Mouse (Mus musculus): ENCODE data around the gene Egln3. TPM values are rescaled to one million over a fixed set of nuclear protein-coding genes. Genes with fewer than 3 reads are reported as not detected.
A peak's percentile ranks its signal among the peaks of the same experiment; 100 is the strongest.

Gene Egln3
- total RNA-seq (2017): 1.8 to 4.0 TPM (median 3.6 TPM) in 3 replicates

GRCm38 (mm10) chr12:54203656-54204045 is at the start of gene Egln3:
Gene Egln3, minus strand, starts transcription at chr12:54203860.
- ATAC-seq (replicated peaks; ENCODE audit: insufficient number of reproducible peaks, low FRiP score, low TSS enrichment, poor library complexity, severe bottlenecking): peak; percentile 92

- no peak for ATAC-seq (replicated peaks; ENCODE audit: insufficient number of reproducible peaks, low FRiP score, low TSS enrichment, poor library complexity, severe bottlenecking)
Measured at GRCm38 (mm10) chr12:54253449-54253848, 49.8 kb upstream of the Egln3 start.

- ATAC-seq (replicated peaks; ENCODE audit: insufficient number of reproducible peaks, low FRiP score, low TSS enrichment, poor library complexity, severe bottlenecking): no peak
Measured at GRCm38 (mm10) chr12:54251942-54252400, 48.3 kb upstream of the Egln3 start.

- ATAC-seq (replicated peaks; ENCODE audit: insufficient number of reproducible peaks, low FRiP score, low TSS enrichment, poor library complexity, severe bottlenecking): no peak
Measured at GRCm38 (mm10) chr12:54247835-54248234, 44.2 kb upstream of the Egln3 start.

- no peak for ATAC-seq (replicated peaks; ENCODE audit: insufficient number of reproducible peaks, low FRiP score, low TSS enrichment, poor library complexity, severe bottlenecking)
Measured at GRCm38 (mm10) chr12:54243158-54243557, 39.5 kb upstream of the Egln3 start.

- ATAC-seq (replicated peaks; ENCODE audit: insufficient number of reproducible peaks, low FRiP score, low TSS enrichment, poor library complexity, severe bottlenecking): no peak
Measured at GRCm38 (mm10) chr12:54241976-54242375, 38.3 kb upstream of the Egln3 start.

- no peak for ATAC-seq (replicated peaks; ENCODE audit: insufficient number of reproducible peaks, low FRiP score, low TSS enrichment, poor library complexity, severe bottlenecking)
Measured at GRCm38 (mm10) chr12:54233794-54234193, 30.1 kb upstream of the Egln3 start.

GRCm38 (mm10) chr12:54232996-54233603 is 29.4 kb upstream of the Egln3 start:
- ATAC-seq (replicated peaks; ENCODE audit: insufficient number of reproducible peaks, low FRiP score, low TSS enrichment, poor library complexity, severe bottlenecking): no peak

GRCm38 (mm10) chr12:54232456-54232855 is 28.8 kb upstream of the Egln3 start:
- ATAC-seq (replicated peaks; ENCODE audit: insufficient number of reproducible peaks, low FRiP score, low TSS enrichment, poor library complexity, severe bottlenecking): no peak

- no peak for ATAC-seq (replicated peaks; ENCODE audit: insufficient number of reproducible peaks, low FRiP score, low TSS enrichment, poor library complexity, severe bottlenecking)
Measured at GRCm38 (mm10) chr12:54227551-54227950, 23.9 kb upstream of the Egln3 start.

GRCm38 (mm10) chr12:54226341-54226740 is 22.7 kb upstream of the Egln3 start:
- ATAC-seq (replicated peaks; ENCODE audit: insufficient number of reproducible peaks, low FRiP score, low TSS enrichment, poor library complexity, severe bottlenecking): no peak

- no peak for ATAC-seq (replicated peaks; ENCODE audit: insufficient number of reproducible peaks, low FRiP score, low TSS enrichment, poor library complexity, severe bottlenecking)
Measured at GRCm38 (mm10) chr12:54225610-54226009, 21.9 kb upstream of the Egln3 start.

- ATAC-seq (replicated peaks; ENCODE audit: insufficient number of reproducible peaks, low FRiP score, low TSS enrichment, poor library complexity, severe bottlenecking): no peak
Measured at GRCm38 (mm10) chr12:54225090-54225489, 21.4 kb upstream of the Egln3 start.

GRCm38 (mm10) chr12:54222036-54222760 is 18.5 kb upstream of the Egln3 start:
- ATAC-seq (replicated peaks; ENCODE audit: insufficient number of reproducible peaks, low FRiP score, low TSS enrichment, poor library complexity, severe bottlenecking): no peak

GRCm38 (mm10) chr12:54216673-54217072 is 13.0 kb upstream of the Egln3 start:
- ATAC-seq (replicated peaks; ENCODE audit: insufficient number of reproducible peaks, low FRiP score, low TSS enrichment, poor library complexity, severe bottlenecking): no peak

GRCm38 (mm10) chr12:54214426-54214825 is 10.8 kb upstream of the Egln3 start:
- ATAC-seq (replicated peaks; ENCODE audit: insufficient number of reproducible peaks, low FRiP score, low TSS enrichment, poor library complexity, severe bottlenecking): no peak

- no peak for ATAC-seq (replicated peaks; ENCODE audit: insufficient number of reproducible peaks, low FRiP score, low TSS enrichment, poor library complexity, severe bottlenecking)
Measured at GRCm38 (mm10) chr12:54213871-54214270, 10.2 kb upstream of the Egln3 start.

- no peak for ATAC-seq (replicated peaks; ENCODE audit: insufficient number of reproducible peaks, low FRiP score, low TSS enrichment, poor library complexity, severe bottlenecking)
Measured at GRCm38 (mm10) chr12:54213230-54213629, 9.6 kb upstream of the Egln3 start.

GRCm38 (mm10) chr12:54209182-54209563 is 5.5 kb upstream of the Egln3 start:
- no peak for ATAC-seq (replicated peaks; ENCODE audit: insufficient number of reproducible peaks, low FRiP score, low TSS enrichment, poor library complexity, severe bottlenecking)

GRCm38 (mm10) chr12:54208433-54209181 is 4.9 kb upstream of the Egln3 start:
- ATAC-seq (replicated peaks; ENCODE audit: insufficient number of reproducible peaks, low FRiP score, low TSS enrichment, poor library complexity, severe bottlenecking): no peak

Measured in monocyte, adult 5-6 weeks (primary cell).